Mouse (Mus musculus) CH12.LX (cell line): ENCODE results near the gene Crhbp. TPM values are rescaled to one million over a fixed set of nuclear protein-coding genes. Genes with fewer than 3 reads are reported as not detected.

Experiments
- DNase-seq: peaks from one replicate; pipeline ENCODE4 v3.0.0-alpha.2; 2013; ENCODE audit errors: extremely low read depth
- H3K27ac ChIP-seq: 2 replicates; pipeline ENCODE4 v1.5.1; 2012; ENCODE audit warnings: low read depth, mild to moderate bottlenecking, control low read depth, moderate library complexity; ENCODE audit not compliant: insufficient read depth
- H3K27me3 ChIP-seq: replicated peaks from 2 replicates; pipeline ENCODE3; 2012; ENCODE audit warnings: inconsistent platforms
- H3K36me3 ChIP-seq, 2 experiments: replicated peaks in 1 of 2; 2 replicates each; pipeline versions ENCODE3 to v1.6.1; 2012; ENCODE audit warnings: inconsistent platforms in 1 of 2, low read length in 1 of 2, mild to moderate bottlenecking in 1 of 2, mixed read lengths in 1 of 2, moderate library complexity in 1 of 2; ENCODE audit not compliant: control insufficient read depth in 1 of 2, insufficient read depth in 1 of 2
- H3K4me1 ChIP-seq, 2 experiments: 2 replicates each; pipeline ENCODE4 v1.6.1; 2012; ENCODE audit warnings: inconsistent platforms in 1 of 2, moderate library complexity in 1 of 2; ENCODE audit not compliant: insufficient read depth in 2 of 2, control insufficient read depth in 1 of 2
- H3K4me2 ChIP-seq: 2 replicates; pipeline ENCODE4 v1.6.1; 2012; ENCODE audit warnings: low read depth, mild to moderate bottlenecking, control low read depth; ENCODE audit not compliant: poor library complexity, insufficient read depth, severe bottlenecking
- H3K4me3 ChIP-seq, 3 experiments: fragments of 150-350 bp in 1 of 3; sonication (generic) in 1 of 3; replicated peaks in 1 of 3; 2 replicates each; pipeline versions ENCODE3 to v1.5.1; 2011 to 2012; ENCODE audit warnings: low read depth in 2 of 3, low read length in 2 of 3, mild to moderate bottlenecking in 2 of 3, moderate library complexity in 2 of 3, control low read depth in 1 of 3, improper control_type of control experiment in 1 of 3, inconsistent platforms in 1 of 3, mixed read lengths in 1 of 3; ENCODE audit not compliant: poor library complexity in 1 of 3
- H3K79me2 ChIP-seq: replicated peaks from 2 replicates; pipeline ENCODE4 v1.6.1; 2012; ENCODE audit warnings: mild to moderate bottlenecking, moderate library complexity; ENCODE audit not compliant: control insufficient read depth, poor library complexity, insufficient read depth, severe bottlenecking; ENCODE audit errors: extremely low read depth
- H3K9ac ChIP-seq: 2 replicates; pipeline ENCODE4 v1.6.1; 2012; ENCODE audit warnings: low read depth, mild to moderate bottlenecking, control low read depth, moderate library complexity; ENCODE audit not compliant: insufficient read depth
- H3K9me3 ChIP-seq: replicated peaks from 2 replicates; pipeline ENCODE3; 2012; ENCODE audit warnings: low read length, inconsistent platforms, mixed read lengths
- BHLHE40 ChIP-seq: IDR thresholded peaks from 2 replicates; pipeline ENCODE4 v1.6.1; 2011; ENCODE audit warnings: mild to moderate bottlenecking, low read depth, low read length, improper control_type of control experiment
- CHD1 ChIP-seq: IDR thresholded peaks from 2 replicates; pipeline ENCODE4 v1.6.1; 2012; ENCODE audit warnings: low read depth, low read length, improper control_type of control experiment, inconsistent platforms
- ELF1 ChIP-seq: IDR thresholded peaks from 2 replicates; pipeline ENCODE4 v1.6.1; 2014; ENCODE audit warnings: low read depth, mild to moderate bottlenecking, inconsistent platforms, low read length, improper control_type of control experiment
- EP300 ChIP-seq: IDR thresholded peaks from 2 replicates; pipeline ENCODE4 v1.6.1; 2011; ENCODE audit warnings: low read length, improper control_type of control experiment
- ETS1 ChIP-seq: conservative IDR thresholded peaks from 2 replicates; pipeline ENCODE4 v1.6.1; 2012; ENCODE audit warnings: low read depth, mild to moderate bottlenecking, inconsistent platforms, low read length, improper control_type of control experiment, moderate library complexity
- GABPA ChIP-seq: IDR thresholded peaks from 2 replicates; pipeline ENCODE4 v1.6.1; 2012; ENCODE audit warnings: low read depth, low read length, improper control_type of control experiment, inconsistent platforms; ENCODE audit not compliant: insufficient replicate concordance
- HCFC1 ChIP-seq: IDR thresholded peaks from 2 replicates; pipeline ENCODE4 v1.6.1; 2012; ENCODE audit warnings: low read depth, mild to moderate bottlenecking, inconsistent platforms, low read length, improper control_type of control experiment
- JUND ChIP-seq: conservative IDR thresholded peaks from 2 replicates; pipeline ENCODE4 v1.6.1; 2011; ENCODE audit warnings: low read depth, low read length, improper control_type of control experiment
- KAT2A ChIP-seq: IDR thresholded peaks from 2 replicates; pipeline ENCODE4 v1.6.1; 2012; ENCODE audit warnings: low read length, improper control_type of control experiment, inconsistent platforms; ENCODE audit not compliant: insufficient replicate concordance
- MAFK ChIP-seq: IDR thresholded peaks from 2 replicates; pipeline ENCODE4 v1.6.1; 2011; ENCODE audit warnings: low read length, improper control_type of control experiment; ENCODE audit not compliant: insufficient replicate concordance
- MAZ ChIP-seq: IDR thresholded peaks from 2 replicates; pipeline ENCODE4 v1.6.1; 2012; ENCODE audit warnings: low read depth, mild to moderate bottlenecking, inconsistent platforms, low read length, improper control_type of control experiment, moderate library complexity
- MEF2A ChIP-seq: IDR thresholded peaks from 2 replicates; pipeline ENCODE4 v1.6.1; 2014; ENCODE audit warnings: low read depth, mild to moderate bottlenecking, inconsistent platforms, low read length, improper control_type of control experiment, borderline replicate concordance
- MXI1 ChIP-seq: IDR thresholded peaks from 2 replicates; pipeline ENCODE4 v1.6.1; 2011; ENCODE audit warnings: mild to moderate bottlenecking, low read depth, low read length, improper control_type of control experiment
- MYC ChIP-seq: IDR thresholded peaks from 2 replicates; pipeline ENCODE4 v1.6.1; 2011; ENCODE audit warnings: low read depth, mild to moderate bottlenecking, improper control_type of control experiment, low read length
- NELFE ChIP-seq: IDR thresholded peaks from 2 replicates; pipeline ENCODE4 v1.6.1; 2011; ENCODE audit warnings: low read depth, low read length, improper control_type of control experiment
- NRF1 ChIP-seq: IDR thresholded peaks from 2 replicates; pipeline ENCODE4 v1.6.1; 2014; ENCODE audit warnings: low read depth, mild to moderate bottlenecking, inconsistent platforms, low read length, improper control_type of control experiment, moderate library complexity
- PAX5 ChIP-seq: IDR thresholded peaks from 2 replicates; pipeline ENCODE4 v1.6.1; 2012; ENCODE audit warnings: low read length, inconsistent platforms, mixed read lengths
- POLR2A ChIP-seq: IDR thresholded peaks from 2 replicates; pipeline ENCODE4 v1.6.1; 2011; ENCODE audit warnings: low read depth, mild to moderate bottlenecking, improper control_type of control experiment, low read length
- SMC3 ChIP-seq: IDR thresholded peaks from 2 replicates; pipeline ENCODE4 v1.6.1; 2011; ENCODE audit warnings: low read depth, low read length, improper control_type of control experiment
- USF1 ChIP-seq: IDR thresholded peaks from 2 replicates; pipeline ENCODE4 v1.6.1; 2014; ENCODE audit warnings: low read depth, mild to moderate bottlenecking, inconsistent platforms, low read length, improper control_type of control experiment
- ZMIZ1 ChIP-seq: IDR thresholded peaks from 2 replicates; pipeline ENCODE4 v1.6.1; 2012; ENCODE audit warnings: low read depth, mild to moderate bottlenecking, inconsistent platforms, low read length, improper control_type of control experiment
- dilution Hi-C: fragments of 300-500 bp; cut with MboI; formaldehyde crosslinking; loops from 2 replicates; pipeline ENCODE4 v1.14.3; 2020; ENCODE audit warnings: low sequenced_read_pairs; ENCODE audit not compliant: extremely low pct_unique_long_range_greater_than_20kb, extremely low pct_ligation_motif_present
- in situ Hi-C: fragments of 300-500 bp; cut with MboI; formaldehyde crosslinking; loops from 3 replicates; pipeline ENCODE4 v1.14.3; 2019; ENCODE audit warnings: low sequenced_read_pairs, low pct_ligation_motif_present, low pct_unique_long_range_greater_than_20kb, mixed read lengths
- polyA plus RNA-seq: library from polyadenylated mRNA; unstranded; fragments of >175 nt; gene quantifications from 2 replicates; pipeline ENCODE4 v1.2.1, GENCODE M21; 2012; ENCODE audit warnings: low read depth; ENCODE audit not compliant: insufficient read length
- total RNA-seq, 2 experiments: library from RNA; depleted of rRNA; stranded (reverse); fragments of 300-350 nt in 1 of 2; fragments of >200 nt in 1 of 2; gene quantifications; 2 replicates each; pipeline ENCODE4 v1.2.3; 2012 to 2014

Gene Crhbp
- total and polyA plus RNA-seq, 3 experiments = not detected

DNA sequence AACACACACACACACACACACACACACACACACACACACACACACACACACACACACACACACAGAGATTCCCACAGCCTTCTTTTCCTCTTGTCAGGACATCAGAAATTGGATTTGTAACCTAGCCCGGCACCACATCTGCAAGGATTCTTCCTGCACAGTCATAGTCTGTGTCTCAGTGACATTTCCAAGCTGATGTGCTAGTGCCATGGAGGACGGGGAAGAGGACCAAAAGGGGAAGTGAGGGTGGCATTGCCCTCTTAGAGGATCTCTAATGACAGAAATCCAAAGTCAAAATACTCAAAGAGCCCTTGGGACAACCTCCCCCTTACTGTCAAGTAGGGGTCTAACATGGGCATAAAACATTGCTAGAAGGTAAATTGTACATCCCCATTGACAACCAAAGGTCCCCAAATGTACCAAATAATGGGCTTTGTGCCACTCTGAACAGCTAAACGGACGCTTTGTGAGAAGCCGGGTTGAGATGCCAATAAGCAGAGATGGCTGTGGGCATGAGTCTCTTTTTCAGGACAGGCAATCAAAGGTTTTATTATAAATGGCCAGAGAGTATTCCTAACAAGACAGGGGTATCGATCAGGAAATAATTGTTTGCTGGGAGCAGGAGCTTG is 26.0 kb downstream of the Crhbp start:
- Histone ChIP-seq H3K9ac (no peak overlapping the region), H3K36me3 (no peaks in the 10 kb centered on the region), H3K27ac (no peak overlapping the region), H3K9me3 (no peaks in the 10 kb centered on the region), H3K79me2 (no peaks in the 10 kb centered on the region), H3K4me3 (no peak overlapping the region), H3K27me3 (no peaks in the 10 kb centered on the region), H3K4me1 (peaks cover 16 to 54% of the 10 kb centered on the region in 2 experiments), H3K4me2 (peak overlapping the region; percentile 67; the same call in 1 of the 2 replicates)
- TF ChIP-seq BHLHE40 = no peak
- no peak for TF ChIP-seq NELFE
- no peak for TF ChIP-seq SMC3
- no peak for TF ChIP-seq MXI1
- TF ChIP-seq PAX5 = no peak
- TF ChIP-seq HCFC1 = no peak
- TF ChIP-seq ETS1 = no peak
- TF ChIP-seq MAZ = no peak
- no peak for TF ChIP-seq KAT2A
- no peak for TF ChIP-seq CHD1
- dilution Hi-C loops (no loop called here), in situ Hi-C loops (no loop called here)
- DNase-seq = peak; percentile 26

DNA sequence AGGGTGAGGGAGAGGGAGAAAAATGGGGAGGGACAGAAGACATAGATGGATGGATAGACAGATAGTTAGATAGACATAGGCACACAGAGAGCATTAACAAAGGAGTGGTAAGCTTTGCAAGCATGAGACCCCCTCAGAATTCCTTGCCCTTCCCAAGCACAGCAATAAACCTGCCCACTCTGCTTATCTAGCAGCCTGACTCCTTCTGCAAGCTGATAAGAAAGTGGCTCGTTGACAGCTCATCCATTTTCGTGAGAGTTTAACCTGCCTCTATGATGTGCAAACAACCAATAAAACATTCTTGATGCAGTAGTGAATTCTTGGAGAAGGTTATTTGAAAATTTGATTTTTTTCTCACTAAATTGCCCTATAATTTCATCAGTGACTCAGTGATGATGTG is 32.5 kb downstream of the Crhbp start:
- no peak overlapping the region for H3K27ac ChIP-seq
- no peaks in the 10 kb centered on the region for H3K27me3 ChIP-seq
- TF ChIP-seq MXI1 (no peak), POLR2A (no peak), ELF1 (no peak), SMC3 (no peak), MEF2A (no peak), MYC (no peak), PAX5 (no peak)
- TF ChIP-seq, all 38 proteins: peak for 0
- Histone ChIP-seq H3K4me3 (no peak overlapping the region), H3K4me2 (no peak overlapping the region), H3K9ac (no peak overlapping the region), H3K79me2 (no peaks in the 10 kb centered on the region), H3K36me3 (no peaks in the 10 kb centered on the region), H3K9me3 (no peaks in the 10 kb centered on the region), H3K4me1 (0 out of 4 replicates have a peak, but pooled peaks cover 0 to 3% of the 10 kb centered on the region in 2 experiments)
- in situ Hi-C loops = no loop called here
- dilution Hi-C loops = no loop called here
- DNase-seq = no peak

DNA sequence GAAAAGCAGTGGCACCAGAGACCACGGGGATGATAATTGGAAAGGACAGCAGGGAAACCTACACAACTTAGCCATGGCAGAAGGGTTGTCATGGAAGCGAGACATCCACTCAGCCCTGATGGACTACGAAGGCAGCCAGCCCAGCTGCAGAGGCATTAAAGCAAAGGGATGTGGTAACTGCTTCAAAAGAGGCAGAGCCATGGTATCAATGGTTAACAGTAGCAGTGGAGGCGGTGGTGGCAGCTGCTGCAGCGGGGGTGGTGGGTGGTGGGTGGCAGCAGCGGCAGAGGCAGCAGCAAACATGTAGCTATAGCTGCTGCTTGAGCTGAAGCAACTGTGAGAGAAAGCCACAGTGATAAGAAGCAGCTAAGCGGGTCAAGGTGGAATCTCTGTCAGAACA is 51.5 kb downstream of the Crhbp start:
- H3K36me3 ChIP-seq = no peaks in the 10 kb centered on the region
- no peak overlapping the region for H3K27ac ChIP-seq
- H3K4me2 ChIP-seq = no peak overlapping the region
- no peaks in the 10 kb centered on the region for H3K79me2 ChIP-seq
- H3K9ac ChIP-seq = no peak overlapping the region
- H3K4me3 ChIP-seq = no peak overlapping the region
- in situ Hi-C loops (no loop called here), dilution Hi-C loops (no loop called here)
- no peaks in the 10 kb centered on the region for H3K4me1 ChIP-seq
- H3K9me3 ChIP-seq = peaks cover 14% of the 10 kb centered on the region
- TF ChIP-seq NRF1 (no peak), EP300 (no peak), KAT2A (no peak), JUND (no peak), GABPA (no peak), PAX5 (no peak), ZMIZ1 (no peak), USF1 (no peak), MEF2A (no peak), MYC (no peak), MAFK (no peak)
- no peaks in the 10 kb centered on the region for H3K27me3 ChIP-seq
- DNase-seq = no peak
